Mouse (Mus musculus): ENCODE results near the gene Arhgap24. TPM values are rescaled to one million over a fixed set of nuclear protein-coding genes. Genes with fewer than 3 reads are reported as not detected.

Arhgap24 gene
- polyA plus RNA-seq (2017; shearing (Covaris generic)): 1 to 10 TPM; 1.1 to 1.6 TPM

DNA sequence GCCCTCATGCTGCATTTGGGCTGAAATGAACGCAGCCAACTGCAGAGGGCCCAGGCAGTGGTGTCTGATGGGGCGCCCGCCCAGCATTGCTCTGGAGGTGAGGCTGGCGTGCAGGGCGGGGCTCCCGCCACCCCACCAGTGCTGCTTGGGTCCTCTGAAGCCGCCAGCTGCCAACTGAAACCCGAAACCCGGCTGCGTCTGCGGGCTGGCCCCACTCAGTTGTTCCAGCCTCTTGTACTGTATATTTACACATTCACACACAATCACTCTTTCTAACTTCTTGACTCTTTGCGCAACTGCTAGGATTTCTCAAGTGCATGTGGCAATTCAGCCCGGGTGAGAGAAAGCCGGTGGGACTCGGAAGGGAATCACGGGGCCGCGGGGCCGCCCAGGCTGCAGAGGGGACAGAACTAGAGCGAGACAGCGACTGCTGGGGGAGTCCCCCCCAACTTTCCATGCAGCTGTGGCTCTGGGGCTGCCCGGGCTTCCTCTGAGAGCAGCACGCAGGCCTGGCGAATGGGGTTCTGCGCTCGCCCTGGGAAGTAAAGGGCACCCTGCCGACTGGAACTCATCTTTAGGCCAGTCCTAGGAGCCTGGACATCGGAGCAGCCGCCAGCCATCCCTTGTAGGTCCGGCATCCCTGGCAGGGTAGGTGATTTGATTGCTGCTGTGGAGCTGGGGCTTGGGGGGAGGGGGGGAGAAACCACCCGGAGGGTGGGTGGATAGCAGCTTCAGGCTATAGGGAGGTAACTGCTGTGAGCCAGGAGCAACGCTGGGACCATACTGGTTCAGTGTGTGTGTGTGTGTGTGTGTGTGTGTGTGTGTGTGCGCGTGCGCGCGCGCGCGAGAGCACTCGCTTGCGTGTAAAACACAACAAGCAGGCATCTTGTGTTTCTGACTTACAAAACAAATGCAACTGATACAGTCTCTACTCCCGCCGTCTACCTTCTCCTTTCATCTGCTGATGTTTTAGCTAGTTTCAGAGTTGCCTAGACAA lies at the start of gene Arhgap24:
Gene Arhgap24 (plus strand): TSS at position 177 of the 997 bp plus-strand sequence.
- peak; percentile 75 for ATAC-seq

DNA sequence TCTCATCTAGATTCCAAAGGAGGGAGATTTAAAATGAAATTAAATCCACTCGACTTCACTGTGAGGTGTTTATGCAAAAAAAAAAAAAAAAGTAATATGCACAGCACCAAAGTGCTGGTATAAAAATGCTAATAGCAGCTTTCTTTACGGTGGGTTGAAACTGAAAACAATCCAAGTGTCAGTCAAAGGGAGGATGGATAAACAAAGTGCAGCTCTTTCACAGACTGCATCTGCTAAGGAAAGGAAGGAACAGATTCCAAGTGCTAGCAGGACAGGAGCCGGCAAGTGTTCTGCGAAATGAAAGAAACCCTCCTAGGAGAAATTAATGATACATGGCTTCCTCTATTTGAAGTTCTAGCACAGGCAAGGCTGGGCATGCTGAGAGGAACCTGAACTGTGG lies 47.0 kb upstream of the Arhgap24 start:
- no peak for ATAC-seq

DNA sequence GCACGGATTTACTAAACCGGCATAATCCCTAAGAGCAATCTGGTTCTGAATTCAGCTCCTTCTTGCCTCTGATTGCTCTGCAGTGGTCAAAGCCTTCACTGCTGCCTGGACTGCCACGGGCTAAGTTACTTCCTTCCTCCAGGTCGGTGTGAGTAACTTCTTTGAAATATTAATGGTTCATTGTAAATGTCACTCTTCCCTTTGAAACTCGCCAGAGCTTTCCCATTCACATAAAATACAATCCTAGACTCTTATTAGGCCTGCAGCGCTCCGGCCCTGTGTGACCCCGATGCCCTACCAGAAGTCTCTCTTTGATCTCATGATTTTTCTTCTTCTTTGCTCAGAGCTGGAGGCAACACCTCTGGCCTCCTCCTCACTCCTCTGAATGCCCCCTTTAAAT lies 44.6 kb upstream of the Arhgap24 start:
- no peak for ATAC-seq

DNA sequence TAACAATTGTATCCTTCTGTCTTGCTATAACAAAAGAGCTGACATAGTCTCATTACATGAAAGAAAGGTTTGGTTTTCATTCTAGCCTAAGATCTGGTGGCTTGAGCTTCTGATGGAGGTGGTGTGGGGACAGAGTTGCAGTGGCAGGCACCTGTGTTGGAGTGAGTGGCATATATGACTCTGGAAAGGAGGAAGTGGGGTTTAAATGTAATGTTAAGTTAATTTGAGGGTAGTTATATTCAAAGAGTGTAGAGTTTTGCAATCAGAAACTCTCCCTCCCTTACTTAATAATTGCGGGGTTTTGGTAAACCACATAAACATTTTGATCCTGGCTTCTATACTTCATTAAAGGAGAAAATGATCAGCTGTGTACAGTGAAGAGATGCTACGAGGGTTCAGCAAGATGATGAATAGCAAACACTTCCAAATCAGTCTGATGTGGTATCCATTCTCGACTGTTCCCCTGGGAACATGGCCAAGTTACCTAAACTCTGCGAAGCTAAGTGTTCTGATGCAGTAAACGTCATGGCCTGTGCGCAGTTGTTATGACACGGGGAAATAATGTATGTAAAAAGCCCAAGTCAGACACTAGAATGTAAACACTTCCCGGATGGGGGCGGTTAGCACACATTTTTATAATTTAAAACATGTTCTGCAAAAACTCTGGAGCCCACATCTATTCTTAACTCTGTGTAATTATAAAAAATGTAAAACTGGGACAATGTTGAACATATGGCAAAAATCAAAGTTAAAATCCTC lies 41.9 kb upstream of the Arhgap24 start:
- ATAC-seq: no peak

DNA sequence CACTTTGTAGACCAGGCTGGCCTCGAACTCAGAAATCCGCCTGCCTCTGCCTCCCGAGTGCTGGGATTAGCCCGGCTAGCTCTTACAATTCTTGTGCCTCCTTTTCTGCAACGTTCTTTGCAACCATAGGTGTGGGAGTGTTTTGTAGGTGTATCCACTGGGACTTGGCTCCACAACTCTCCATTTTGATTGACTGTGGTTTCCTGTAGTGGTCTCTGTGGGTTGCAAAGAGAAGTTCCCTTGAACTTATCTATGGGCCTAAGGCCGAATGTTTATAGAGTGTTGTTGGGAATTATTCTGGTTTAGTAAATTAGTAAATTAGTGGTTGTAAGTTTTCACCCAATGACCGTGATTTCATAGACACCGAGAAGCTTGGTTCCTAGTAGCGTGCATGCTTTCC lies 33.8 kb upstream of the Arhgap24 start:
- no peak for ATAC-seq

DNA sequence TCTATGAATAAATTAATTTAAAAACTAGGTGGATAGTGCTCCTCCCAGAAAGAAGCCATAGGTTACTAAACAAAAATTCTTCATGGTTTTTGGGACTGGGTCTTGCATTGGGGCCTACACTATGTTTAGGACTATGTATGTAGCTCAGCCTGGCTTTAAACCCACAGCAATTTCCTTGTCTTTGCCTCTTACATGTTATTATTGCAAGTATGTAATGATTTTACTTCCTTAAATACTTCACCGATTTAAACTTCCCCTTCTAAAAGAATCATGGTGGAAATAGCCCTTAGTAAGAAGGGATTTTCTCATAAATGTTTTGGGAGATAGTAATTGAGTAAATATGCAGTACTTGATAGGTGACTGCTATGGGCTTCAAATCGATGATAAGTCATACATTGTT lies 30.3 kb upstream of the Arhgap24 start:
- no peak for ATAC-seq

DNA sequence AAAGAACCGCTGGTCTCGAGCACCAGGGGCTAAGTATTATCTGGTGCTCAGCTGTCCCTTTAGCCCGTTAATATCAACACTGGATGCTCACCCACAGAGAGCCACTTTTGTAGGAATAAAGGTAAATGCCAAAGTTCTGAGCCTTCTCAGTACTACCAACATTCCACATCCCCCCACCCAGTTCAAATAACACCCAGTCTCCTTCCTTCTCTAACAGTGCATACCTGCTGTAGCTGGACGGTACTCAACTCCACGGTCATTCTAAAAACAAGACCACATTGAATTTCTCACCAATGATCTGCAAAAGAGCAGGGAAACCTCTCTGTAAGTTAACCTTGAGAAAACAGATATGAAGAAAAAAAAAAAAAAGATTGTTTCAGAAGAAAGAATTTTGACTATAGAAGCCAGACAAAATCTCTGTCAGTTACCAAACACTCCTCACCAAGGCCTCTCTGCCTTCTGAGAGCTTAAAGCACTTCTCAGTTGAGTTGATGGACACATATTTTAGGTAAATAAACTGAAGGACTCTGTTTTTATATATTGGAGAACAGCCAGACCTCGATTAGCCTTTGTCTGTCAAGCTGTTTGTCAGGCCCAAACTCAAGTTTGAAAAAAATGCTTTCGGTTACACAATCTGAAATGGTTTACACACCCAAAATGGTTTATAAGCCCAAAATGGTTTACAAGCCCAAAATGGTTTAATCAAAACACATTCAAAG lies 29.0 kb upstream of the Arhgap24 start:
- no peak for ATAC-seq

DNA sequence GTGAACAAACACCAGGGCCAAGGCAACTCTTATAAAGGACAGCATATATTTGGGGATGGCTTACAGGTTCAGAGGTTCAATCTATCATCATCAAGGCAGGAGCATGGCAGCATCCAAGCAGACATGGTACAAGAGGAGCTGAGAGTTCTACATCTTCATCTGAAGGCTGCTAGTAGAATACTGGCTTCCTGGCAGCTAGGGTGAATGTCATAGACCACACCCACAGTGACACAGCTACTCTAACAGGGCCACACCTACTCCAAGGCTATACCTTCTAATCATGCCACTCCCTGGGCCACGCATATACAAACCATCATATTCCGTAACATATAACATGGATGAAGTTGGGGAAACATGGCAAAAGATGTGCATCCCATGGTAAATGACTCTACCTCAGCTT lies 27.9 kb upstream of the Arhgap24 start:
- no peak for ATAC-seq

DNA sequence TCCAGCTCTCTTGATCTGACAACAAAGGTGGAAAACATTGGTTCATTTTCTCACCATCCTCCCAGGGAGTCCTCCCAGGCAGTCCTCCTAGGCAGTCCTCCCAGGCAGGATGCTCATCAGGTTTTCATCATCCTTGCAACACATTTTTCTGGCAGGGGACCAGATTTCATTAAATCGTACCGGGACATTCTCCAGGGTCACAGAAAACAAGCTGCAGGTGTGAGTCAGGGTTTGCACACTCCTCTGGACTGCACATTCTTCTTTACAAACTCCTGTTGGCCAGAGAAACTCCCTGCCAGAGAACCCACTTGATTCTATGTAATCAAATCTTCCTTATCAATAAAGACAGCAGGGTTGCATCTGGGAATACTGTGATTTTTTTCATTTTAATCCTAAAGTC lies 25.9 kb upstream of the Arhgap24 start:
- no peak for ATAC-seq

DNA sequence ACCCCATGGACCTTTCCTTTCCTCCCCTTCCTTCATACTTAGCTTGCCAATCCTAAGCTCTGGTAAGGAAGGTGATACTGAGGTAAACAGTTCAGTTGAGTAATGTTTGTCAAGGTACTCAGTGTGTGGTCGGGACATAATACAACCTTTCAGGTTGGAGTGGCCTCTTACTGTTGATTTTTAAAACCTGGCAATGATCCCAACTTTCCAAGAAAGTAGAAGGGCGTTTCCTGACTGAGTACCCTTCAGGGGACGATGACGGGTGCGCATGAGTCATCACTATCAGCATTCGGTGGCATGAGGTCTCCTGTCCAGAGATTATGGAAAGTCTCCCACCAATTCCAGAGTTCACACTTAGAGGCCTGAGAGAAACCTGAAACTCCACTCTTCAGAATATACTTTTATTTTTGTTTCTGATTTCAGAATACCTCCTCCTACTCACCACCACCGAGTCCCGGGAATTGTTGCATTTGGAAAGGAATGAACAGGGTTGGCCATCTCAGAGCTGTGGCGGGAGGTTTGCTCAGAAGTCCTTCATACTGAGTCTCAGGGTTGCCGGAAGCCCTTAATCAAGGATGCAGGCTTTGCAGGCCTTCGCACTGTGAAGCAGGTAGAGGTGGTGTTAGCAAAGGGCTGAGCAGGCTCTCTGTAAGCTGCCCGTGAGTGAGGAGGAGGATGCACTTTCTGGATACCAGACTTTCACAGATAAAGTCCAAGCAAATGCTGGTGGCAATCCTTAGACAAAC lies 20.6 kb upstream of the Arhgap24 start:
- ATAC-seq: no peak

DNA sequence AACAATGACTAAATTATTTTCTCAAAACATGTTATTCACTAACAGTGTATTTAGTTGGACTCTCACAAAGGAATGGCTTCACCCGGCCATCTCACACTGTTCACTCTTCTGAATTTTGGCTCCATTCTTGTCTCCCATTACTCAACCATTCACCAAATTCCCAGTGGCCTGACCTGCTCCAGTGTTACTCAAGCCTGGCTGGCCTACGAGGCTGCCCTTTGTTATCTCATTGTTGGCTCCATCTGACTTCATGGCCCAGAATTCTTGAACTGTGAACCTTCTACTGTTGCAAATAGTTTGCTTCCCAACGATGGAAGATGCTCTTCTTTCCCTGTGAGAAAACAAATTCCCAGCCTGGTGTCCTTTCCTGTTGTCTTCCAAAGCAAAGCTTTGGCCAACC lies 18.2 kb upstream of the Arhgap24 start:
- no peak for ATAC-seq

DNA sequence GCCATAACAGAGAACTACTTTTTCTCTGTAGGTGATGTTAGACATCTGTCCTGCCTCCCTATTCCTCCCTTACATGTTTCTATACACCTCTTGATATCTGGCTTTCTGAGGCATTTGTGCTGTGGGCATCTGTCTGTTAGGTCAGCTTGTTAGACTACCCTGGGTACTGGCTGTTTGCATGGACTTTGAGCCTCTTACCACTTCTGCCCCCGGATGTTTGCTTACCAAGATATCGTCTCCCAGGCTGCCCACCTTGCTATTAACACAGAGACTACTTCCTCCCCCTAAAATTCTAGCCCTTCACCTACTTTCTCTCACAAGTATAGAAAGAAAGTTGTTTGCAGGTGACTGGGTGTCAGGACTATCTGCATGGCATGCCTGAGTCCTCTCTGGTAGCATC lies 15.8 kb upstream of the Arhgap24 start:
- no peak for ATAC-seq

DNA sequence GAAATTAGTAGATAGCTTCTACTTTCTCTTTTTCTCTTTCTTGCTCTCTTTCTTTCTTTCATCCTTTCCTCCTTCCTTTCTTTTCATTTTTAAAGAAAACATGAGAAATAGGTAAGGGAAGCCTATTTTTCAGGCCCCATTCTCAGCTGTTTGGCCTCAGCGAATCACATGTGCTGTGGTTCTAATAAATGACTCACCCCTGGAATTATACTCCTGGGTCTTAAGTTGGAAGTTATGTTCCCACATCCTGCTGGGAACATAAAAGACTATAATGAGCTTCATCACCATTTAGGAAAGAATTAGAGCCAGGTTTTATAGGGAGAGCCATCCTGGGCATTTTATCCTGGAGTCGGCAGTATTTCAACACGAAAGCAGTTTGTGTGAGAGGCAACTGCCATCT lies 12.9 kb upstream of the Arhgap24 start:
- ATAC-seq: no peak

DNA sequence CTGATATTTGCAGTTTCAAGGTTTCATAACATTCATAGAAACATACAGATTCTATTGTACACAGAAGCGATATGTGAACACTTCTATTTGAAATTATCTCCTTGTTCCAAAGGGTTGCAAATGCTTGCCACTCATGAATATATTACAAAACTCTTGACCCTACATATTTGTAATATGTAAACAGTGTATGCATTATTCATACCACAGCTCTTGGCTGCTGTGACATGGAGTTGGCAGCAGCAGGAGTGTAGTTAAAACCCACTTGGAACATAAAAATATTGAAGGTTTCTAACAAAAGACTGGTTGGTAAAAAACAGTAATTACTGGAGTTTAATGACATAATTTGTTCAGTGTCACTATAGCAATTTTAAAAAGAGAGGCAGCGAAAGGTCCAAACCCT lies 10.9 kb upstream of the Arhgap24 start:
- ATAC-seq: no peak

DNA sequence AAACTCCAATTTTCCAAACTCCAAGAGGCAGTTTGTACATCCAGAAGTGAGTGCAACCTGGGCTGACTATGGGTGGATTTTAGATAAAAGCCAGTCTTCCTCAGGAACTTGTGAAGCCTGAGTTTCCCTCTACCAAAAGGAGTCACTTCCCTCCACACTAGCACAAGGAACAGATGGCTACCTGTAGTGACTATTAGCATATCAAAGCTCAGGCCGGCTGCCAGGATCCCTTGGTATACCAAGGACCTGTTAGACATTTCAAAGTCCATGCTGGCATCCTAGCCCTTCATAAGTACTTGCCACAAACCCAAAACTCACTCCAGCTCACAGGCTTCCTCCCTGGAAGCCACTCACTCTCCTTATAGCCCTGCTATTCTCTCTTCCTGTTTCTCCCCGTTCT lies 3.1 kb upstream of the Arhgap24 start:
- ATAC-seq: no peak

DNA sequence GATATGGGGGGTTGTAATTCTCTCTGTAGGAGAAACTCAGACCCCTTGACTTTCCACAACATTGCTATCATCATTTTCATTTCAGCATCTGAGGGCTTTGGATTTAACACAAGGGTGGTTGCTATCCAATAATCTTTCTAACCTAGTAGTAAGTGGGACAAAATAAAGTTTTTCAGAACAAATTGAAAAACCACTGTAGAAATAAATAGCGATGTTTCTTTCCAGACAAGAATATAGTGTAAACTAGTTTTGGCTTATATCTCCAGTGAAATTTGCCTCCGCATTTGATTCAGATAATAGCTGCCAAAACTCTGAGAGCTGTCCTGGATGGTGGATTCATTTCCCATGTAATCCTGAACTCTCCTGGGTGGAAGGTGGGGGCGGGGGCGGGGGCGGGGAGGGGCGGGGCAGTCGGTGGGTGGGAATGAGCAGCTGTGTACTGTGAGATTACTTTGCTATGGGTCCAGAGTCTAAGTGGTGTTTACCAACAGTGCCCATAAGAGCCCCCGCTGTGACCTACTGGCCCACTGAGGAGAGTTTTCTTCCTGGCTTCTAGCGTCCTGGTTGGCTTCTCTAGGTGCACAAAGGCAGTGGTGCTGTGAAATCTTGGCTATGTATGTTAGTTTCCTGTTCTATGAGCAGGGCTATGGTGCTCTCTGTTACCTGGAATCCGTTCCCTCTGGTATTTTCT lies 2.2 kb downstream of the Arhgap24 start:
- no peak for ATAC-seq

DNA sequence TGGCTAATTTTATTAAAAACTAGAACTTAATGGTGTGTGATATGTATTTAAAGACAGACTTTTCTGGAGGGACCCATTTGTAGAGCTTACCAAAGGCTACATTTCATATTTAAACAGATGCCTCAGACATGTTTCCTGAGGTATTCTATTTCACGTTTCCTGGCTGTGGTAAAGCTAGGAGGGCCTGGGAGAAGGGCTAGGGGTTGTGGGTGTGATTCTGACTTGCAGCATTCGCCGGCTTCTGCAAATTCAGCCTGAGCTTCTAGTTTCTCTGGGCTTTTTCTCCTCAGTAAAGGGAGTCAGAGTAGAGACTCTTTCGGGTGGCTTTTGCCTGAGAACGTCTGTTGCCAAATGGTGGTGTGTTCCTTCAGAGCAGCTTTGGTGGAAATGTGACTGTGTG lies 10.4 kb downstream of the Arhgap24 start:
- ATAC-seq: no peak

DNA sequence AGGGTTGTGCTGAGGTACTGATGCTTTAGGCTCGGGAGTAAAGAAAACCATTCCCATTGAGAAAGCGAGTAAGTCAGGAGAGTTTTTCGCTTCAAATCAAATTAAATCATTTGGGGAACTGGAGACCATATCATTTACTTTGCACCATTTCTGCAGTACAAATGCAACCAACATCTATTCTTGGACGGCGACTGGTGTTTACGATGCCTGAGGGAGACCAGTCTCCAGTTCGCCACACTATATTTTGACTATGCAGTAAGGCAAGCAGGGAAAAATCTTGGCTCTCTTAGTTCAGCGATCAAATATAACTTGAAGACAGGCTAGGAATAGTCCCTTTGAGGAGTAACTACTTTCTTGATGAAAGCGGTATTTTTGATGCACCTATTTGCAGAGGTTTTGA lies 11.0 kb downstream of the Arhgap24 start:
- no peak for ATAC-seq

DNA sequence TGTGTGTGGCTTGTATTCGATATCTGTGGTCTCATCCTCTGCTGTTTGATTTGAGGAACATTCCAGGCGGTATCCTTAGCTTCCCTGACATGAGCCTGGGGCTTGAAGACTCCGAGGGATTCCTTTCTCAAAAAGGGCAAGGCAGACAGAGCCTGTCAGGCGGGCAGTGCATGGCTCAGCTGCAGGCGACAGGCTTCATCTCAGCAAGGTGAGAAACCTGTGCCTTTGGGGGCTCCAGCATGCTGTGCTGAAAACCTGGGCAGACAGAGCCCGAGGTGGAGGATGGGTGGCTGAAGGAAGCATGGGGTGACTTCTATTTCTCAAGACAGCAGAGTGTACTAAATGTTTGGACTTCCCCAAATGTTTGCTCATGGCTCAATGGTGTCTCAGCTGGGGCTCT lies 13.6 kb downstream of the Arhgap24 start:
- no peak for ATAC-seq

DNA sequence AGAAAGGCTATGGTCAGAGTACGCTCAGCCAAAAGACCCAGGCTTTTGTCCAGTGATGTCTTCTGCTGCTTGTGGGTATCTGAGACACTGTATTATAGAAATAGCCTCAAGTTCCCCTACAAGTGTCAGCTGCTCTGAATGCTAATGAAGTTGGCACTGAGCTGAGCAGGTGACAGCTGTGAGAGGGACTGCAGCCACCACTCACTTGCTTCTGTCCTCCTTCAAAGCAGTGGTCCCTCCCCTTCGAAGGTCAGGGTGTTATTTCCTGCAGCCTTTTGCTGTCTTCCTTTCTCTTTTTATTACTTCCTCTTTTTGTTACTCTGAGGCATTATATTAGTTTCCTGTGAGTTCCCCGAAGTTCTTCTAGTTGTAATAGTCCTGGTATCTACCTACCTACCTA lies 16.0 kb downstream of the Arhgap24 start:
- no peak for ATAC-seq

DNA sequence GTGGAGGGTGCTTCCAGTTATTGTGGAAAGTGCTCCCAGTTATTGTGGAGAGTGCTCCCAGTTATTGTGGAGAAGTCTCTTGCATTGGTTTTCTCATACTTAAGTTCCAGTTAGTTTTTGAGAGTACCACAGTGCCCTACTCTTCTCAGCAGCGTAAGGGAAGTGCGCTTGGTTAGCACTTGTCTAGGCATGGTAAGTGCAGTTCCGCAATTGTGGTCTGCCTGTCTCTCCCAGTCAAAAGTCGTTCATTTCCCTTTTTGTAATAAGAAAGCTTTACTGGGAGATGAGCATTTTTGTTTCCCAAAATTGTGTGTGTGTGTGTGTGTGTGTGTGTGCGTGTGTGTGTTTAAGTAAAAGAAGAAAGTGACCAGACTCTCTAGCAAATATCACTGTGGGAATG lies 17.6 kb downstream of the Arhgap24 start:
- no peak for ATAC-seq

DNA sequence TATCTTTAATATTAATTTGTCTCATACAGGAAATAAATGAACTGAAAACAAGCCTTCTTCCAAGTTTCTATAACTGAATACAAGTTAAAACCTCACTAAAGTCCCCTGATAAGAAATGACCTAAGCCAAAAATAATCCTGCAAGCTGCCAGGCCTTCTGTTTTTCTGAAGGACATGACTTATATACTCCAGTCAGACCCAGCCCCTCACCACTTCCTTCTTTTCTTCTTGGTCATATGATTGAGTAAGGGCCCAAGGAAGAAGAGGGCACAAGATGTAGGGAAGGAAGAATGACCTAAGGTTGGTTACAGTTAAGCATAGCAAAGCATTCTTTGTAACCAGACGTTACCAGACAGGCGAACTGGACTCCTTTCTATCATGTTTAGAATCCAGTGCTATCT lies 21.1 kb downstream of the Arhgap24 start:
- ATAC-seq: no peak
